Mouse (Mus musculus) lung, postnatal 0 days (tissue): Measurements from ENCODE around the gene Gab2.

Experiments
- CTCF ChIP-seq: IDR thresholded peaks from 2 replicates; pipeline ENCODE4 v1.5.1; 2016; ENCODE audit warnings: antibody characterized with exemption, mild to moderate bottlenecking
- EP300 ChIP-seq: IDR thresholded peaks from 2 replicates; pipeline ENCODE4 v1.6.1; 2016; ENCODE audit warnings: antibody characterized with exemption, mild to moderate bottlenecking, control low read depth

DNA sequence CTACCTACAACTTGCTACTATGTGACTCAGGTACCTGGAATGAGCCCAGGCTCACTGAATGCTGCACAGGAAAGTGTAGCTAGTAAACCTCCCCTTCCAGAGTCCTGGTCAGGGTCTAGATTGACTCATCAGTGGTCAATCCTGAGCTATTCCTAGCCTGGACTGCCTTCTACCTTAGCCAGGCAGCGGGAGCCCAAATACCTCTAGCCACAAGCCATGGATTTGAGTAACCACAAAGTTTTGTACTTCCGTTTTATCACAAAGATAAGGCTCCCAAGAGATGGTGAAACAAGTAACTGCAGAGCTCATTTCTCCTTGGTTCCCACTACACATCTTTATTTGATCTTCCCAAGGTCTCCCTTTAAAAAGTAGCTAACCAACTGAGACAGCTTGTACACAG, 219.5 kb downstream of the Gab2 start:
- no peak for TF ChIP-seq EP300
- no peak for TF ChIP-seq CTCF
